Mouse (Mus musculus) embryonic fibroblast, embryonic 13.5 days (primary cell): ENCODE measurements around the gene Auts2.

Experiments
- CTCF ChIP-seq: IDR thresholded peaks from 2 replicates; pipeline ENCODE4 v1.5.1; 2011; ENCODE audit warnings: mild to moderate bottlenecking, control low read depth, low read length, moderate library complexity, borderline replicate concordance; ENCODE audit not compliant: insufficient read depth
- POLR2A ChIP-seq: IDR thresholded peaks from 2 replicates; pipeline ENCODE4 v1.6.1; 2011; ENCODE audit warnings: low read depth, mild to moderate bottlenecking, control low read depth, low read length, moderate library complexity

- TF ChIP-seq CTCF (no peak), POLR2A (no peak)
Measured at GRCm38 (mm10) chr5:132355935-132356334, 187.2 kb downstream of the Auts2 start.
